Mouse (Mus musculus): ENCODE data around the gene Olfr959.

Gene Olfr959

DNA sequence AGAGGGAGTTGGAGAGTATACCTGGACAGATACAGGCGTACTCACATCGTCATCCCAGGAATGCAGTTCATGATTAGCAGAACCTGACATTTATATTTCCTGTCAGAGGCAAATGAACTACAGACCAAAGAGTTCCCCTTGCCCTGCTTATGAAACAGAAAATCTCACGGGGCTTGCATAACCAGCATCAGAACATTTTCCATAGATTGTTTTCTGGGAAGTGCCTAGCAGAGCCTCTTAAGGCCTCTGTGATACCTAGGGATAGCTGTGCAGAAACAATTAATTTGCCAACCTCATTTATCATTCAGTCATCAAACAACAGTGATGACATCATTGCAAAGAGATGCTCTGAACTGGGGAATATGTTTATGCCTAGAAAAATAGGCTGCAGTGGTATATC, at the start of gene Olfr959:
Gene Olfr959, minus strand, starts transcription at position 101 of the 400 bp plus-strand sequence.
- no peak for DNase-seq (ENCODE audit: low spot score)

- no peak for DNase-seq (ENCODE audit: low spot score)
These were observed 49.3 kb upstream of the Olfr959 start for GRCm38 (mm10) chr9:39624711-39625110.

GRCm38 (mm10) chr9:39623783-39624182, 48.4 kb upstream of the Olfr959 start:
- no peak for DNase-seq (ENCODE audit: low spot score)

GRCm38 (mm10) chr9:39621073-39621472, 45.7 kb upstream of the Olfr959 start, which contains the start of gene Olfr960:
TSS of gene Olfr960 (plus strand) at chr9:39621373.
- DNase-seq (ENCODE audit: low spot score), result no peak

DNA sequence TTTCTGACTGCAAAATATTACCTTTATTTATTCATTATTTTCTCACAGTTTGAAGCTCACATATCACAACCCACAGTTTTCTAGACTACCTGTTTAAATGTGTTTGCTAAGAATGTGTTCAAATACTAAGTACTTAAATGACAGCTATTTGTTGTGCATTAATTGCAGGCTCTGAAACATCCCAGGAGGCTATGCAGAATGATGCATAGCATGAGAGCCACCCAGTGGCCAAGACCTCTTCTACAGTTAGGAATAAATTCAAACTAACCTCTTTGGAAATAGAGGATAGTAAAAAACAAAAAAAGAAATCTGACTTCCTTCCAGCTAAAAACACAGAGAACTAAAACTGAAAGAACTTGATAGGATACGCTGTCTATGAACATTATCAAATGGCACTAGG, 36.6 kb upstream of the Olfr959 start:
- no peak for DNase-seq (ENCODE audit: low spot score)

GRCm38 (mm10) chr9:39610355-39610754, 35.0 kb upstream of the Olfr959 start, which contains the start of gene Olfr148:
TSS of gene Olfr148 (plus strand) at chr9:39610655.
- no peak for DNase-seq (ENCODE audit: low spot score)

DNA sequence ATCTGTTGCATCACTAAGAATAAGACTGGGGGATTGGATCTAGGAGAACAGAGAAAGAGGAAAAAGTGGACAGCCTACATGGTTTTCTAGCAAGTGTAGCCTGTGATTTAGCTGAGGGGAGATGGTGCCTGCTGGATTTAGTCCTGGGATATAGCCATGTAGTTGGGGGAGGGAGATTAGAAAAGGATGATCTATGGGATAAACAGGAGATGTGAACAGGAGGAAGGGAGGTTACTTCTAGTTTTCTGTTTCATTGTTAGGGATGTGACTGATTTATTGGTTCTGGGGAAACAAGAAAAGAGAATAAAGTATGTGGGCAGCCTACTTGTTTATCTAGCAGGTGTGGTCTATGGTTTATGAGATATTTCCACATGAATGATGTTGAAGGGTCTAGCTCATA, 33.1 kb upstream of the Olfr959 start:
- DNase-seq (ENCODE audit: low spot score), result no peak

DNA sequence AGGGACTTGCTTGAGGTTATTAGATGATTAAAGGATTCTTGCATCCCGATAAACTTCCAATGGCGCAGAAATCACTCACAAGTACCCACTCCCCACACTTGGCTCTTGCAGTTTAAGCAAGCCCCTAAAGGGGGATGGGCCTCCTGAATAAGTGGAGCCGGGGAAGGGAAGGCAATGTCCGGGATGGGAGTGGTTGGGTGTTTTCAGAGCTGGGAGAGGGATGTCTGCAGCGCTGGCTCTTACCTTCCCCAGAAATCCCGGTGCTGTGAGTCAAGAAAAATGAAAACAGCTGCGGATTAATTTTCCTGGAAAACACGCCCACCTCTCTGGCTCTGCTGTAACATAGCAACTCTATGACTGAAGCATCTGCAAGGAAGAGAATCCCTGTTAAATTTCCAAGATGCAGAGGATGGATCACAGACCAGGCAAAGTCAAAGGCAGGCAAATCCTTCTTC, 28.7 kb upstream of the Olfr959 start, which contains the start of gene AW551984:
Gene AW551984, minus strand, starts transcription at position 405 of the 455 bp plus-strand sequence.
- DNase-seq (ENCODE audit: low spot score), result no peak

DNA sequence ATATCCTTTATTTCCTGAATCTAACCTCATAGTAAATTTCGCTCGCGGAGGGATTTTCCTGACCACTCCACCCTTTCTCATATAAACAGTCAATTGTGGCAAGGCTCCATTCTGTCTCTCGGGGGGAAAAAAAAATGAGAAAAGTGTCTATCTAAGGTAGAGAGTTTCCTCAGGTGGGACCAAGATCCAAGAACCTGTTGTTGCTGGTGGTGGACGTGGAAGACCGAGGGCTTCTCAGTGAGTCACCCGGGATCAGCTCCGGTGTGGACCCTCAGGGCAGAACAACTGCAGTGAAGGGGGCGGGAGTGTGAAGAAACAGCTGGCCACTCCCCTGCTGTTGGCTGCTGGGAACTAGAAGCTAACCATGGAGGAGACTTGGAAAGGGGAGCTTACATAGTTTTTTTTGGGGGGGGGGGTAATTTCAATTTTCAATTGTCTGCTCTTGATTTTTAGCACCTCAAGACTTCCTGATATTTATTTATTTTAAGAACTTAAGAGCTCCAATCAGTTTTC, 28.0 kb upstream of the Olfr959 start:
- DNase-seq (ENCODE audit: low spot score), result no peak

- no peak for DNase-seq (ENCODE audit: low spot score)
These were observed 27.4 kb upstream of the Olfr959 start for GRCm38 (mm10) chr9:39602536-39603332.

DNA sequence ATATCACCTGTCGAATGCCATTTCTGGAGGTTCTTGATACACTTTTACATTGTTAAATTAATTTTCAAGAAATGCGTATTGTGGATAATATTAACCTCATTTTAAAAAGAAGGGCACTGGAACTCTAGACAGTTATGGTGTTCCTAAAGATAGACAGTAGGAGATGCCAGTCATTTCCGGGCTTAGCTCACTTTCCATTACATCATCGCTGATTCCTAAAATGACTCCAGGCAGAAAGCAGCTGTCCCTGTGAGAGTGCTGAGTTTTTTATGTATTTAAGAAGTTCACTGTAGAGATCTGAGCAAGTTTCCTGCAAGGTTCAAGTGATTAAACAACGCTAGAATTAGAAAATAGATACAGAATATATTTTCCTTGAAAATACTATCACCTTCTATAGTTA, 1.7 kb upstream of the Olfr959 start:
- no peak for DNase-seq (ENCODE audit: low spot score)

DNA sequence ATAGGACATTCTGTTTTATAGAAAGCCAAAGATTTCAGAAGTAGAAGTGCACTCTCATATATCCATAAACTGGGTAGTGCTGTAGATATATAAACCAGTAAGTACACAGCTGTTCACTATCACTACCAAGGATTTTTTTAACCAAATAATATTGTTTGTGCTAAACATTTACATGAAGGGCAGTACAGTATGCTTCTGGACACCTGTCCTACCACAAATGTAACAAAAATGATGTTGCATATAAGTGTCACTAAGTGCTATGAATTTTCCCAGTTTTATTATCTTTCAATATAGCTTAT, 17.1 kb downstream of the Olfr959 start:
- DNase-seq (ENCODE audit: low spot score), result no peak

DNA sequence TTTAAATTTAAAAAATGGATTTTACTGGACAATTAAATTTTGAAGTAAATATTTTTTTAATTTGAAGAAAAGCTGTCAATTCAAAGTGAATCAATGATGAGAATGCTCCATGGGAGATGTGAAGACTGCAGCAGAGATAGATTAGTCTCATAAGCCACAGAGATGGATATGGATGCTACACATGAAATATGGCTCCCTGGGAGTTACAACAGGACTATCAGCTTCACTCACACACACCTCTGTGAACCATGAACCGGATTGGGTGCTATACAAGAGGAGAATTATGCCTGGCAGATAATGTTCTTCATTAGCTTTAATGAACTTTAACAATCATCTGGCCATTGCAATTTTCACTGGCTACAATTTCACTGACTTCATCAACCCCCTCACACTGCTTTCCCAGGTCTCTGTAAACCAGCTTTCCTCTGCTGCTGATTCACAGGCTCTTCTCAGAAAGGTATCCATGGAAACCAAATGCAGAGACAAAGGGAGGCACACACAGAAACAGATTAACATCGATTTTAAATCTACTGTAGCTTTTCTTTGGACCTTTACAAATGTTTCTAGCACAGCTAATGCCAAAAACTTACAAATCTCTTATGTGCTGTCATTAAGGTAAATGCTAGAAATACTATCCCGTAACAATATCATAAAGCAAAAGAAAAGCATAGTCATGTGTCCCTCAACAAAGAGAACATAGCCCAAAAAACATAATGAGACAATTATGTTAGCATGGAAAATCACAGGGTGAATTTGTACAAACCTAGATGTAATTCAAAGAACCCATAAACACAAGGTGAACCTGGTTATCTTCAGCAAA, 17.6 kb downstream of the Olfr959 start:
- no peak for DNase-seq (ENCODE audit: low spot score)

- DNase-seq (ENCODE audit: low spot score), result no peak
These were observed 21.4 kb downstream of the Olfr959 start, which contains the start of gene Olfr958 for GRCm38 (mm10) chr9:39553946-39554345. TSS of gene Olfr958 (minus strand) at chr9:39554054.

- DNase-seq (ENCODE audit: low spot score), result no peak
These were observed 24.6 kb downstream of the Olfr959 start for GRCm38 (mm10) chr9:39550806-39551205.

DNA sequence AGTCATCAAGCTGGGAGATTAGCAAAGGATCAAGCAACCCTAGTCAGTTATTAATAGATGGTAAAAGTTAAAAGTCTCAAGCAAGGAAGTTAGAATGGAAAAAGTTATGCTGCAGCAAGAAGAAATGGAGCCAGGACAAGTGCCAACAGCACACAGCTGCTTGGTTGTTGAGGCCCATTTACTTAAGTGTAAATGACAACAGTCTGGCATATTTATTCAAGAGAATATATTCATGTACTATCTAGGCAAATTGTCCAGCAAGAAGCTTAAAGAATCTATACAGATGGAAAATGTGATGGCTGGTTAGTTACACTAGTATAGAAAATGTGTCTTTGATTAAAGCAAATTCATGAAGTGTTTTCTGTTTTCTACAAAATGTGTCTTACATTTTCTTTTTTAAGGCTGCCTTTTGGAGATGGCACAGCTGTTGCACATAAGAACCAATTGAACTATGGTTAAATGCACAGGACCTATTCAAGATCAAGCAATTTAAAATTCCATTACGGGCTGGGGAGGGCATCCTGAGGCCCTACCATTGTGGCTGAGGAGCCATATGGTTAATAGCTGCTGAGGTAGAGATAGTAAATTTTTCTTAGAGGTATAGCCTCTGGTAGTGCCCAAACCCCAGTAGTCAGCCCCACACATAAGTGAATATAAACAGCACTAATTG, 51.6 kb downstream of the Olfr959 start:
- DNase-seq (ENCODE audit: low spot score), result no peak

Data from ovary, postnatal 14 days (tissue).